8 mouse cellular contexts compared by ENCODE assay signal in the genomic region with DNA sequence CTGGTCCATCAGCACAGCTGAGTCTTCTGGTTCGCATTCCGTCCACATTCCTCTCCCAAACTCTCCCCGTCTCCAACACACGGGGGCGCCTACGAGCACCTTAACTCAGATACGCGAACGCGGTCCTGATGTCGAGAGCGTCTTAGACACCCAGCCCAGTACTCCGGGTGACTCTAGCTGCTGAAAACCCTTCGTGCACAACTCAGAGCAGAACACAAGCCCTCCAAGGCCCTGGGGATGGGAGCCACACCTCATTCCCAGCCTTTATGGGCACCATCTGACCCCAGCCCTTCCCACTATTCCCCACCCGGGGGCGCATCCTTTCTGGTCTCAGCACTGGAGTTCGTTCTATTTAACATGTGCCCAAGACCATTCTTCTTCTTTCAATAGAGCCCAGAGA. TPM values are rescaled to one million over a fixed set of nuclear protein-coding genes. Genes with fewer than 3 reads are reported as not detected.
DNase-seq lines count a peak whose midpoint lies in the region; ATAC-seq lines count a peak whose summit lies in the region.

No protein-coding gene starts in this region.

- H3K27me3 ChIP-seq in limb, embryonic 10.5 days (ENCODE audit: low read depth, poor library complexity, severe bottlenecking) = peaks cover 27% of the 10 kb centered on the region
- peaks cover 14% of the 10 kb centered on the region; the same call in 1 of the 2 replicates for H3K27me3 ChIP-seq in midbrain, embryonic 12.5 days

- H3K9ac ChIP-seq in midbrain, embryonic 12.5 days (replicated peaks) = peak overlapping the region; percentile 37; the same call in 1 of the 2 replicates

- ATAC-seq in midbrain, embryonic 12.5 days (ENCODE audit: low FRiP score, low read depth) = peak; percentile 21; the same call in 1 of the 2 replicates
- no peak for ATAC-seq in activated CD4-positive, CD25-positive, alpha-beta regulatory T cell, adult 4 months

- peak overlapping the region; percentile 46 for H3K4me3 ChIP-seq in limb, embryonic 10.5 days
- H3K4me3 ChIP-seq in midbrain, embryonic 12.5 days = peak overlapping the region; percentile 34

- H3K27ac ChIP-seq in limb, embryonic 10.5 days = no peak overlapping the region
- no peak overlapping the region for H3K27ac ChIP-seq in midbrain, embryonic 12.5 days (replicated peaks)

- WGBS in limb, embryonic 10.5 days = under 1% methylated on average over 17 of the region's 17 CpGs
- WGBS in midbrain, embryonic 12.5 days = under 1% methylated on average over 17 of the region's 17 CpGs

- peak; percentile 78 to 79 for DNase-seq in adrenal gland, adult 18-20 months (ENCODE audit: low spot score in 2 of 2)
- peak; percentile 94 for DNase-seq in embryo, embryonic 10.5 days (ENCODE audit: low spot score)
- DNase-seq in gastrocnemius, postnatal 4 days (ENCODE audit: low spot score in 2 of 2) = peak; percentile 46 to 78
- DNase-seq in kidney, adult 18-20 months = peak; percentile 86
- peak; percentile 85 for DNase-seq in limb, embryonic 10.5 days (ENCODE audit: low spot score)
- DNase-seq in right cerebral cortex, postnatal 4 days = peak; percentile 85

- H3K4me2 ChIP-seq in midbrain, embryonic 12.5 days (replicated peaks) = peak overlapping the region; percentile 70

- peaks cover 38% of the 10 kb centered on the region for H3K4me1 ChIP-seq in limb, embryonic 10.5 days
- peaks cover 51% of the 10 kb centered on the region for H3K4me1 ChIP-seq in midbrain, embryonic 12.5 days

- H3K36me3 ChIP-seq in limb, embryonic 10.5 days = no peaks in the 10 kb centered on the region; the same call in 1 of the 2 replicates
- H3K36me3 ChIP-seq in midbrain, embryonic 12.5 days = peaks cover 3% of the 10 kb centered on the region

- no peaks in the 10 kb centered on the region for H3K9me3 ChIP-seq in limb, embryonic 10.5 days (replicated peaks)
- H3K9me3 ChIP-seq in midbrain, embryonic 12.5 days = no peaks in the 10 kb centered on the region

RNA-seq across cellular contexts. Expression of a gene that starts 27.3 kb away (rescaled TPM):
- total RNA-seq in adrenal gland, adult 18-20 months (2021) = under 1 TPM; 0.77 to 0.86 TPM
- total RNA-seq in gastrocnemius, postnatal 4 days (2021) = 1 to 10 TPM; 3.8 to 4.3 TPM
- polyA plus RNA-seq in limb, embryonic 10.5 days (2016; fragmentation: Nextera tagmentation; extraction: Ambion mirVana) = 1.4 and 2.0 TPM in 2 replicates
- polyA plus RNA-seq in midbrain, embryonic 12.5 days (2016; fragmentation: Nextera tagmentation; extraction: Ambion mirVana) = 2.3 and 2.5 TPM in 2 replicates
- under 1 TPM in 1 of 2 experiments, not detected in 1; 0.45 TPM for polyA plus RNA-seq in activated CD4-positive, CD25-positive, alpha-beta regulatory T cell, adult 4 months (2017; shearing (Covaris generic))
